In the genomic region with DNA sequence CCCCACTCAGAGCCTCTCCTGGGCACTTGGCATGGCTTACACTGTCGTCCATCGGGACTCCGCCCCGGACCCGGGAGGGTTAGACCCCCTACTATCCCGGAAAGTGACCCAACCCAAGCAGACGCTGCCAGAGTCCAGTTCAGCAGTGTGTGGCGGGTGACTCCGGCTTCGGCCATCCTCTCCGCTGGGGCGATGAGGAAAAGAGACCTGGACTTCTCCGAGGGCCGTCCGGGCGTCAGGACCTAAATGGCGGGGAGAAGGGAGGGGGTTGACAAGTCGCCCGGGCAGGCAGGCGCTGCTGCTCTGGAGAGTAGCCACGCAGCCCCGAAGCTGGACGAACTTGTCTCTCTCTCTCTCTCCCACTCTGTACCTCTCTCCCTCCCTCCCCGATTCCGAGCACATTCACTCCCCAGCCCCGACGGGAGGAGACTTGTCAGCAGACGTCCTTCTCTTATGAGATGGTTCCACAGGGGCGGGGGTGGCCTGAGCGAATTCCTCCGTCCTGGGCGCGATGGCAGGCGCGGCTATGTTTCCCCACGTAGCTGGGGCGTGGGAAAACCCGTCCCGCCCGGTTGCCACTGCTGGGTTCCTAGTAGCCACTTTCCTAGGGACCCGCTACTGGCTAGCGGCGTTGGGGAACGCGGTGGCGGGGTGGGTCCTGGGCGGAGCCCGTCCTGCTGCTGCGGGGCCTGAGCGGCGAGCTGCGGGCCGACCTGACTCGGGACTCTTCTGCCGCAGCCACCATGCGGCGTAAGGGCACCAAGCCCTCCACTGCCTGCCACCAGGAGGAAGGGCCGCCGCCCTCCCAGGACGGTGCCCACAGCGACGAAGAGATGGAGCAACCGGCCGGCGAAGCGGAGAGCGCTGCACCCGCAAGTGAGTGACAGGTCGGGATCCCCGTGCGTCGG, we compare ENCODE assay signal across 8 mouse cellular contexts. TPM values are rescaled to one million over a fixed set of nuclear protein-coding genes. Genes with fewer than 3 reads are reported as not detected.
DNase-seq lines count a peak whose midpoint lies in the region; ATAC-seq lines count a peak whose summit lies in the region.

No protein-coding gene starts in this region.

- peak; percentile 77 for DNase-seq in R1 (ENCODE audit: low read depth, low spot score)
- DNase-seq in cerebellum, postnatal 10 days = peak; percentile 66 to 72
- DNase-seq in frontal cortex, postnatal 25 days (ENCODE audit: low spot score in 2 of 2) = peak; percentile 5 to 17
- peak; percentile 34 to 79 for DNase-seq in left cerebral cortex, postnatal 10 days (ENCODE audit: extremely low spot score in 1 of 2, low spot score in 2 of 2)
- DNase-seq in right cerebral cortex, adult 2 months (ENCODE audit: low spot score in 2 of 2) = peak; percentile 7 to 8
- DNase-seq in urinary bladder, postnatal 14 days (ENCODE audit: low spot score) = peak; percentile 42

- peak; percentile 63 for ATAC-seq in hindbrain, embryonic 13.5 days (ENCODE audit: low FRiP score)

- no peaks in the 10 kb centered on the region for H3K9me3 ChIP-seq in hindbrain, embryonic 13.5 days
- H3K9me3 ChIP-seq in megakaryocyte, embryonic 14.5 days = no peaks in the 10 kb centered on the region

- peak overlapping the region; percentile 94 for H3K4me2 ChIP-seq in hindbrain, embryonic 13.5 days

- H3K4me1 ChIP-seq in hindbrain, embryonic 13.5 days (replicated peaks) = peaks cover 17% of the 10 kb centered on the region
- peaks cover 25% of the 10 kb centered on the region for H3K4me1 ChIP-seq in megakaryocyte, embryonic 14.5 days

- under 1% methylated on average over 72 of the region's 72 CpGs for WGBS in hindbrain, embryonic 13.5 days

- intact Hi-C loops in left cerebral cortex, postnatal 10 days (cut with DNase I) = loop anchor here (5.0 kb wide), 1 partner anchor 37 kb away; the partner anchor contains the start of gene Trim59

- no peaks in the 10 kb centered on the region for H3K36me3 ChIP-seq in hindbrain, embryonic 13.5 days
- H3K36me3 ChIP-seq in megakaryocyte, embryonic 14.5 days (replicated peaks; ENCODE audit: low read length) = peaks cover 16% of the 10 kb centered on the region

- H3K9ac ChIP-seq in hindbrain, embryonic 13.5 days = peak overlapping the region; percentile 82

- H3K4me3 ChIP-seq in hindbrain, embryonic 13.5 days = peak overlapping the region; percentile 81
- peak overlapping the region; percentile 100 for H3K4me3 ChIP-seq in megakaryocyte, embryonic 14.5 days (replicated peaks)

- H3K27ac ChIP-seq in hindbrain, embryonic 13.5 days = peak overlapping the region; percentile 85

- no peaks in the 10 kb centered on the region for H3K27me3 ChIP-seq in hindbrain, embryonic 13.5 days
- no peaks in the 10 kb centered on the region for H3K27me3 ChIP-seq in megakaryocyte, embryonic 14.5 days (replicated peaks)

RNA-seq across cellular contexts. Expression of gene Smc4, which starts 1.1 kb away (rescaled TPM):
- polyA plus RNA-seq in hindbrain, embryonic 13.5 days (2015; fragmentation: Nextera tagmentation; extraction: Ambion mirVana) = 54.3 and 59.8 TPM in 2 replicates
- total RNA-seq in left cerebral cortex, postnatal 10 days (2021) = 10 to 100 TPM in 1 of 2 experiments, 1 to 10 TPM in 1; 9.2 to 11.9 TPM
- 28.7 and 32.9 TPM in 2 replicates for polyA plus RNA-seq in megakaryocyte, embryonic 14.5 days (2012; ENCODE audit: insufficient read depth, low replicate concordance)

RNA-seq across cellular contexts. Expression of gene Ift80, which starts 1.2 kb away (rescaled TPM):
- 9.0 and 9.8 TPM in 2 replicates for polyA plus RNA-seq in hindbrain, embryonic 13.5 days (2015; fragmentation: Nextera tagmentation; extraction: Ambion mirVana)
- total RNA-seq in left cerebral cortex, postnatal 10 days (2021) = 10 to 100 TPM; 11.8 to 12.4 TPM
- 0.10 TPM in 1 of 2 replicates, not detected in the other for polyA plus RNA-seq in megakaryocyte, embryonic 14.5 days (2012; ENCODE audit: insufficient read depth, low replicate concordance)

RNA-seq across cellular contexts. Expression of gene Trim59, which starts 39.0 kb away (rescaled TPM):
- polyA plus RNA-seq in hindbrain, embryonic 13.5 days (2015; fragmentation: Nextera tagmentation; extraction: Ambion mirVana) = 48.4 and 53.7 TPM in 2 replicates
- total RNA-seq in left cerebral cortex, postnatal 10 days (2021) = 1 to 10 TPM; 4.3 to 6.9 TPM
- 0.35 TPM in 1 of 2 replicates, not detected in the other for polyA plus RNA-seq in megakaryocyte, embryonic 14.5 days (2012; ENCODE audit: insufficient read depth, low replicate concordance)

Comparison
In these comparisons a context has a peak if more than half of its experiments do, and no peak if none do; other contexts are left out.
1. Peak in every context shown above with its lines: DNase-seq, ATAC-seq, H3K4me3 ChIP-seq and H3K27ac ChIP-seq.
2. DNase-seq: peak in every context shown above with its lines; median percentile 77 in R1; 69 in cerebellum, postnatal 10 days; 56 in left cerebral cortex, postnatal 10 days; 42 in urinary bladder, postnatal 14 days; 11 in frontal cortex, postnatal 25 days; 8 in right cerebral cortex, adult 2 months.